Mouse (Mus musculus) neutrophil, adult 65 days (primary cell): Measurements from ENCODE around the gene Spin2e. TPM values are rescaled to one million over a fixed set of nuclear protein-coding genes. Genes with fewer than 3 reads are reported as not detected.

Experiments
- total RNA-seq: library from RNA; stranded (reverse); gene quantifications from 2 replicates; pipeline ENCODE4 v1.2.4, GENCODE M21; 2023

Spin2e gene
- total RNA-seq = not detected in 2 replicates

GRCm38 (mm10) chrX:31618820-31619219 lies at the start of gene Spin2e:
TSS of gene Spin2e (minus strand) at chrX:31618920.

GRCm38 (mm10) chrX:31574183-31574582 lies 44.5 kb downstream of the Spin2e start, which contains the start of gene Gm21883:
TSS of gene Gm21883 (minus strand) at chrX:31574283.

Other genes with a start within 250 kb of the Spin2e start
- gene Btbd35f19, start 235.0 kb downstream of the Spin2e start, total RNA-seq = not detected in 2 replicates
- gene Gm21883, start 44.6 kb downstream of the Spin2e start, total RNA-seq = not detected in 2 replicates
- gene Btbd35f25, start 98.2 kb upstream of the Spin2e start, total RNA-seq = not detected in 2 replicates